Mouse (Mus musculus) lung, postnatal 14 days (tissue): Measurements from ENCODE around the gene Gm26897.

Experiments
- DNase-seq: peaks from one replicate; pipeline ENCODE4 v3.0.0; 2021

Gene Gm26897

DNA sequence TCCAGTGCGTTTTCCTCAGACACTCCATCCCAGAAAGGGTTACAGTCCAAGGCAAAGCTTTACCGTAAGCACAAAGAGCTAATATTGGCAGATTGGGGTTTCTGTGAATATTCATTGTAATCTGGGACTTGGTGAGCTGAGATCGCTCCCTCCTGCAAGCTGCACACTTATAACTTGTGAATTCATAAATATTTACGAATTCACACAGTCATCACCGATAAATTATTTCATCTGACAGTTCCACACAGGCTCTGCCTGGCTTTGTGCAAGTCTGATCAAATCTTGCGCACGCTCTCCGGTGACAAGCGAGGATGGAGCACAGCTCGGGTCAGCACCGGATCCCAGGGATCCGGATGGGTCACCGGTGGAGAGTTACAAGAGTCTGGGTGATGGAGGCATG lies 16.4 kb downstream of the Gm26897 start:
- no peak for DNase-seq

- DNase-seq: no peak
Observed at GRCm38 (mm10) chr5:111754484-111755139, 20.9 kb downstream of the Gm26897 start.

DNA sequence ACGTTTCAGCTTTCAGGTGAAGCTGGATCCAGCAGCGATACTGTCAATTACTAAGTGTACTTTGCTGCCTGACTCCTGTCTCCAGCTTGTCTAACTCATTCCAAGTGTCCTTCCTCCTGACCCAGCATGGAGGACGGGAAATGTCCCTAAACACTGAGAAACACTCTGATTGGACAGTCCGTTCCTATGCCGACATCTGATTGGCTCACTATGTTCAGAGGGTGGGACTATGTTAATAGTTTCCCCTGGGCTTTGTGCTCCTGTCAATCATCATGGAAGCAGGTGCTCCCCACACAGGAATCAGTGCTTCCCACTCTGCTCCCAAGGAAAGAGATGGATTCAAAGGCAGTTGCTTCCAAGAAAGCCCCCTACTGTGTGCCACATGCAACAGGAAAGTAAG lies 21.6 kb downstream of the Gm26897 start:
- no peak for DNase-seq

- DNase-seq: no peak
Observed at GRCm38 (mm10) chr5:111760721-111761480, 27.2 kb downstream of the Gm26897 start.

GRCm38 (mm10) chr5:111761574-111761973 lies 27.9 kb downstream of the Gm26897 start:
- DNase-seq: no peak

GRCm38 (mm10) chr5:111762085-111762484 lies 28.4 kb downstream of the Gm26897 start:
- peak; percentile 53 for DNase-seq

- no peak for DNase-seq
Observed at GRCm38 (mm10) chr5:111765671-111766290, 32.1 kb downstream of the Gm26897 start.

DNA sequence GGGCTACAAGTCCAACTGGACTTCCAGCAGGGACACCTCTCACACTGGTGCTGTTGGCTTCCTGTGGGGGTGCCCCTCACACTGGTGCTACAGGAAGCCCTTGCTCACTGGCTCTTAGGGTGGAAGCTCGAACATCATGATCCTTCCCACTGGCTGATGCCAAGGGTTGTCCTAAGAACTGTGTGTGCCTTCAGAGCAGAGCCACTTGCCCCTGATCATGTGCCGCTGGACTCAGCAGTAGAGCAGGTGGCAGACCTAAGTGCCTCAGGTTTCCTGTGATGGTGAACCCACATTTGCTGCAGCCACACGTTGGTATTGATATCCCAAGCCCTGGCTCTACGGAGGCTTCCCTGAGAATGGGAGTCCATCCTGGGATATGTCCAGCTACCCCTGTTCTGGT lies 33.0 kb downstream of the Gm26897 start:
- no peak for DNase-seq

GRCm38 (mm10) chr5:111770266-111770665 lies 36.5 kb downstream of the Gm26897 start:
- peak; percentile 51 for DNase-seq

DNA sequence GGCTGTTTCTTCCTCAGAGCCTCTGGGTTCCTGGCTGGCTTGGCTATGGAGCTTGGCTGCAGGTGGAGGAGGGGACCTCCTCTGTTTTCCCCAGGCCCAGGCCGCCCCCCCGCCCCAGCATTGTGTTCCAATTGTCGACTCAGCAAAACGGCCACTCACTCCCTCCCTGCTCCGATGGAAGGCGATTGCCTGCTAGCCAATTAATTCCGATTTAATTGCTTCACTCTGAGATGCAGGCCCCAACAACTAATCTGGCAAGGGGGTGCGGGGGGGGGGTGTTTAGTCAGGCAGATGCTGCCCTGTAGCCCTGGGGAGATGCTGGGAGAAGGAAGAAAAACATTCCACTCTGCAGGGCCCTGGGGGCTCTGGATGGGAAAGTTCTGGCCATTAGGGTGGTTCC lies 38.4 kb downstream of the Gm26897 start:
- DNase-seq: no peak

DNA sequence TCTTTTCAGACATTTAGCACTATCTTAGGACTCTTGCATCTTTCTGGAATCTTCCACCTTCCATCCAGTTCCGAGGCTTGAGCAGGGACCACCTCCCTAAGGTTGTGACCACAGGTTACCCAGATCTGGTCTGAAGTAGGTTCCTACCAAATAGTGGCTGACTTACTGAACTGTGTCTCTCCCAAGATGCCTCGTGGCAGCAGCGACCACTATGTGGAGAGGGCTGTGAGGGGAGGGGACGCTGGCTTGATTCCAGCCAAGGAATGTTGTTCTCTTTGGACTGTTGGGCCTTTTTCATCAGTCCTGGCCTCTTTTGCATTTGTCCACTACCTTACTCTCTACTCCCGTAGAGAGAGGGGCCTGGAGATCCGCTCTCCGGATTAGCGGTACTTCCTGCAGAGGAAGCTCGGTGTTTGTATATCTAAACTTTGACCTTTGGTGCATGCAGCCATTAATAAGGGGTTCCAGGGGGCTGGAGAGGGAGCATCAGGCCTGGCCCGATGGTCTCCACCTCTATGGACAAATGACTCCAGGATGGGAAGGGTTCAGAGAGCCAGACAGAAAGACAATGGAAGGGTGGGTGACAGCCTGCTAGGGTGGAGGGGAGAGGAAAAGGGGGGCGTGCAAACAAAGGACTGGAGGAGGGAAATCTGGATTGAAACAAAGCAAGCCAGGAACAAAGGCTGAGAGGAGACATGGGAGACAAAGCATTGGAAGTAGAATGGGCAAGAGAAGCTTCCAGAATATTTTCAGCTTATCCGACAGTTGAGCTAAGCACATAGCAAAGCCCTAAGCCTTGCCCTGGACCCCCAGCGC lies 39.1 kb downstream of the Gm26897 start:
- DNase-seq: no peak

GRCm38 (mm10) chr5:111773407-111773733 lies 39.6 kb downstream of the Gm26897 start:
- DNase-seq: no peak

DNA sequence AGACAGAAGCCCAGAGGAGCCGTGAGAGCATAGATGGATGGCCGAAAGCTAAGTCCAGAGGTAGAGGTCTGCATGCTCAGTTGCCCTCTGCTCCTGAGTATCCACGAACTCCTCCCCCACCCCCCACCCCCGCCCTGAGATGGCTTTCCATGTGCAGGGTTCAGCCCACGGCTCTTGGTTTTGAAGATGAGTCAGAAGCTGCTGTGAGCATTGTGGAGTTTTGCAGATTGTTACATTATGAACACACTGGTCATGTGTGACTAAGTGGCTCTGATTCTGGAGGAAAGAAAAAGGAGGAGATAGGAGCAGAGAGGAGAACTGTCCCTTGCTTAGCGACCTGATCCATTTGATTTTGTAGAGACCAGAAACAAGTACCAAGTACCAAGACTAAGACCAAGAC lies 42.5 kb downstream of the Gm26897 start:
- DNase-seq: no peak

- DNase-seq: no peak
Observed at GRCm38 (mm10) chr5:111778093-111778492, 44.4 kb downstream of the Gm26897 start.

- no peak for DNase-seq
Observed at GRCm38 (mm10) chr5:111779776-111780485, 46.2 kb downstream of the Gm26897 start.
